In genomic region chr14:76764390-76764796, GRCm38 (mm10) we compare ENCODE assay signal across 8 mouse cellular contexts.
DNase-seq lines count a peak whose midpoint lies in the region; ATAC-seq and TF ChIP-seq lines count a peak whose summit lies in the region.

No protein-coding gene starts in this region.

- no peaks in the 10 kb centered on the region for H3K9me3 ChIP-seq in forebrain, embryonic 11.5 days (ENCODE audit: control insufficient read depth, low read length)
- H3K9me3 ChIP-seq in intestine, embryonic 15.5 days = no peaks in the 10 kb centered on the region
- H3K9me3 ChIP-seq in liver, postnatal 0 days (ENCODE audit: low read length) = no peaks in the 10 kb centered on the region

- peaks cover 9% of the 10 kb centered on the region for H3K4me1 ChIP-seq in forebrain, embryonic 11.5 days (replicated peaks; ENCODE audit: control insufficient read depth, insufficient read depth, low read length)
- peaks cover 32% of the 10 kb centered on the region for H3K4me1 ChIP-seq in intestine, embryonic 15.5 days (replicated peaks)
- peaks cover 9% of the 10 kb centered on the region for H3K4me1 ChIP-seq in liver, postnatal 0 days (ENCODE audit: insufficient read depth)

- no peak for TF ChIP-seq CTCF in liver, postnatal 0 days (IDR thresholded peaks at IDR 0.05; ENCODE audit: low read depth)

- no peaks in the 10 kb centered on the region for H3K27me3 ChIP-seq in forebrain, embryonic 11.5 days (ENCODE audit: control insufficient read depth, insufficient read depth, low read length)
- H3K27me3 ChIP-seq in intestine, embryonic 15.5 days (replicated peaks) = no peaks in the 10 kb centered on the region
- no peaks in the 10 kb centered on the region for H3K27me3 ChIP-seq in liver, postnatal 0 days (ENCODE audit: insufficient read depth, low read length)

- ATAC-seq in forebrain, embryonic 11.5 days (replicated peaks; ENCODE audit: low FRiP score) = 0 out of 2 replicates have a peak, but pooled peaks have one; percentile 12
- peak; percentile 61 for ATAC-seq in intestine, embryonic 15.5 days
- 0 out of 2 replicates have a peak, but pooled peaks have one; percentile 33 for ATAC-seq in liver, postnatal 0 days

- no peaks in the 10 kb centered on the region for H3K36me3 ChIP-seq in forebrain, embryonic 11.5 days (ENCODE audit: control insufficient read depth, insufficient read depth, low read length)
- H3K36me3 ChIP-seq in intestine, embryonic 15.5 days = no peaks in the 10 kb centered on the region
- H3K36me3 ChIP-seq in liver, postnatal 0 days (replicated peaks; ENCODE audit: insufficient read depth, low read length) = no peaks in the 10 kb centered on the region

- H3K9ac ChIP-seq in forebrain, embryonic 11.5 days (ENCODE audit: low read length) = no peak overlapping the region
- no peak overlapping the region for H3K9ac ChIP-seq in intestine, embryonic 15.5 days
- H3K9ac ChIP-seq in liver, postnatal 0 days (replicated peaks) = no peak overlapping the region

- H3K4me3 ChIP-seq in forebrain, embryonic 11.5 days (ENCODE audit: low read depth, low read length) = no peak overlapping the region
- no peak overlapping the region for H3K4me3 ChIP-seq in intestine, embryonic 15.5 days (replicated peaks)
- no peak overlapping the region for H3K4me3 ChIP-seq in liver, postnatal 0 days (ENCODE audit: low read depth, low read length)

- DNase-seq in adrenal gland, postnatal 10 days = peak; percentile 46
- DNase-seq in adrenal gland, postnatal 4 days (ENCODE audit: low spot score in 2 of 2) = no peak
- DNase-seq in CD4-positive, CD25-positive, alpha-beta regulatory T cell, adult 2 months (ENCODE audit: low read depth, low spot score) = peak; percentile 75
- peak; percentile 53 for DNase-seq in forebrain, embryonic 11.5 days (ENCODE audit: low spot score)
- DNase-seq in liver, postnatal 0 days = peak; percentile 22
- DNase-seq in skeletal muscle tissue, adult 2 months (ENCODE audit: low read depth, low spot score) = peak; percentile 30
- DNase-seq in spleen, adult 12 weeks (ENCODE audit: low spot score) = no peak

- no peak for TF ChIP-seq EP300 in liver, postnatal 0 days (IDR thresholded peaks at IDR 0.05; ENCODE audit: low read depth)

- H3K27ac ChIP-seq in forebrain, embryonic 11.5 days (ENCODE audit: low read depth, low read length) = no peak overlapping the region
- 0 out of 2 replicates have a peak overlapping the region, but pooled peaks have one; percentile 70 for H3K27ac ChIP-seq in intestine, embryonic 15.5 days
- no peak overlapping the region for H3K27ac ChIP-seq in liver, postnatal 0 days (ENCODE audit: low read depth)

- H3K4me2 ChIP-seq in forebrain, embryonic 11.5 days (ENCODE audit: low read depth, low read length, severe bottlenecking) = no peak overlapping the region
- H3K4me2 ChIP-seq in intestine, embryonic 15.5 days (replicated peaks) = no peak overlapping the region
- H3K4me2 ChIP-seq in liver, postnatal 0 days (ENCODE audit: low read depth, low read length) = peak overlapping the region; percentile 26; the same call in 1 of the 2 replicates

- WGBS in forebrain, embryonic 11.5 days = 35% methylated on average over 7 of the region's 7 CpGs
- 28% methylated on average over 7 of the region's 7 CpGs for WGBS in intestine, embryonic 15.5 days
- WGBS in liver, postnatal 0 days (ENCODE audit: insufficient replicate concordance) = 20% methylated on average over 7 of the region's 7 CpGs

Comparison
In these comparisons a context has a peak if more than half of its experiments do, and no peak if none do; other contexts are left out.
1. DNase-seq: peak in adrenal gland, postnatal 10 days (single experiment), CD4-positive, CD25-positive, alpha-beta regulatory T cell, adult 2 months (single experiment), forebrain, embryonic 11.5 days (single experiment), liver, postnatal 0 days (single experiment) and skeletal muscle tissue, adult 2 months (single experiment); none in adrenal gland, postnatal 4 days (0 of 2) and spleen, adult 12 weeks (single experiment).
2. Peak in every context shown above with its lines, with median percentiles within 50 percentile points of each other: ATAC-seq.